Mouse (Mus musculus) cerebellum, adult 2 months (tissue): ENCODE measurements at regions not wholly inside any gene's neighbourhood (a gene's known extent, or its start where the extent isn't known, plus 50 kb on each side); places are given as distances from the start of the nearest gene placed in this dataset.

Experiments
- CTCF ChIP-seq: fragments of 200-500 bp; IDR thresholded peaks from 2 replicates; pipeline ENCODE4 v1.5.1; 2011; ENCODE audit warnings: low read depth, mild to moderate bottlenecking, control low read depth, low read length, moderate library complexity, borderline replicate concordance; ENCODE audit not compliant: insufficient read depth
- POLR2A ChIP-seq: fragments of 200-500 bp; IDR thresholded peaks from 2 replicates; pipeline ENCODE4 v1.6.1; 2011; ENCODE audit warnings: low read length, control low read depth, borderline replicate concordance; ENCODE audit not compliant: insufficient read depth

GRCm38 (mm10) chr15:9893146-9893545 is 144.5 kb upstream of the Spef2 start:
- TF ChIP-seq CTCF = no peak
- TF ChIP-seq POLR2A = no peak
